Mouse (Mus musculus): ENCODE measurements around the gene Rapgefl1. TPM values are rescaled to one million over a fixed set of nuclear protein-coding genes. Genes with fewer than 3 reads are reported as not detected.

The Rapgefl1 gene
- polyA plus RNA-seq (2014; fragmentation: Illumina TruSeq; extraction: RNeasy Lipid Tissue Mini Kit (QIAGEN cat#74804); ENCODE audit: low read depth, low replicate concordance) = 1.0 TPM

GRCm38 (mm10) chr11:98836651-98837141, at the start of gene Rapgefl1:
Rapgefl1 (plus strand) TSS chr11:98836785.

GRCm38 (mm10) chr11:98795015-98795713, 41.4 kb upstream of the Rapgefl1 start, which contains the start of gene Msl1:
Msl1 (plus strand) TSS chr11:98795516.

DNA sequence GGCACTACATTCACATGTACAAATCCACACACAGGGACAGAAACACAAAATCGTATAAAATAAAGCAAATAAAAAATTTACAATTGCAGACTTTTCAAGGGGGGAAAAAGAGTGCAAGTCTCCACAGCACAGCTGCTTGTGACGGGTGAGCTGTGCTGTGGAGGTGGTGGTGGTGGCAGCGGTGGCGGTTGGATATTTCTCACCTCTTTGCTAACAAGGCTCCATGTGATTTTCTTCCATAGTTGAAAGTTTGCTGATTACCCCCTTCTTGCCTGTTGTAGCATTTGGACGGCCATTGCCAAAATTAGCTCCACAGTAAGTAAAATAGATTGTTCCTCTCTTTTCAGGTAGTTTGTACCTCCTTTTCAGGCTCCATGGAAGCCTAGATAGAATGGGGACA, 32.0 kb upstream of the Rapgefl1 start, which contains the start of gene Casc3:
Gene Casc3, plus strand, starts transcription at position 301 of the 400 bp plus-strand sequence.

DNA sequence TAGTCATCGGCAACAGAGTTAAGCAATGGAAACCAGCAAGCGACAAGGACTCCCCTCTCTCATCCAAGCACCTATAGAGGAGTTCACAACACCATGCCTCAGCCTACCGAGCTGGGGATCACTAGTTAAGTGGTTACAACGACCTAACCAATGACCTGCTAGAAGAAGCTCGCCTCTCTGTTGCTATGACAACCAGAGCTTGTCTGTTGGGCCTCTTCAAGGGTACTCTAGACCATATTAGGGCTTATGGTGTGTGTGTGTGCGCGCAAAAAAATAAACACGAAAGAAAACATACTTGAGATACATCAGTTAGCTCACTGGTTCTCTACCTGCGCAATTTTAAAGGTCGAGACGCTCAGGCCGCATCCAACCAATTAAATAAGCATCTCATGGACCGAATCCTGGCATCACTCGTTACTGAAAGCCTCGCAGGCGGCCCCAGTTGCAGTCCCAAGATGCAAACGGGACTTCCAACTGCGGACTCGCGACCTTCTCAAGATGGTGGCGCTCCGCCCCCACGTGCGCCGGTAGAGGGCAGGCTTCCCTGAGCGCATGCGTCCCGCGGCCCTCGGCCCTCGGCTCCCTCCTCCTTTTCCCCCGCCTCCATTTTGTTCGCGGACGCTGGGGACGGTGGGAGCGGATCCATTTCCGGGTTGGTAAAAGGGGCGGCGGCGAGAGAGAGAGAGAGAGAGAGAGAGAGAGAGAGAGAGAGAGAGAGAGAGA, 26.6 kb downstream of the Rapgefl1 start, which contains the start of gene Wipf2:
Gene Wipf2, plus strand, starts transcription at position 611 of the 723 bp plus-strand sequence.

Other genes with a start within 250 kb of the Rapgefl1 start
- 3.5 TPM for gene Ormdl3, start 249.4 kb upstream of the Rapgefl1 start, polyA plus RNA-seq (2014; fragmentation: Illumina TruSeq; extraction: RNeasy Lipid Tissue Mini Kit (QIAGEN cat#74804); ENCODE audit: low read depth, low replicate concordance)
- not detected for gene Lrrc3c, start 238.5 kb upstream of the Rapgefl1 start, polyA plus RNA-seq (2014; fragmentation: Illumina TruSeq; extraction: RNeasy Lipid Tissue Mini Kit (QIAGEN cat#74804); ENCODE audit: low read depth, low replicate concordance)
- not detected for gene Gm12355, start 211.1 kb upstream of the Rapgefl1 start, polyA plus RNA-seq (2014; fragmentation: Illumina TruSeq; extraction: RNeasy Lipid Tissue Mini Kit (QIAGEN cat#74804); ENCODE audit: low read depth, low replicate concordance)
- not detected for gene Gsdma3, start 210.4 kb upstream of the Rapgefl1 start, polyA plus RNA-seq (2014; fragmentation: Illumina TruSeq; extraction: RNeasy Lipid Tissue Mini Kit (QIAGEN cat#74804); ENCODE audit: low read depth, low replicate concordance)
- gene Gsdma2, start 190.0 kb upstream of the Rapgefl1 start, polyA plus RNA-seq (2014; fragmentation: Illumina TruSeq; extraction: RNeasy Lipid Tissue Mini Kit (QIAGEN cat#74804); ENCODE audit: low read depth, low replicate concordance) = not detected
- gene Gsdma, start 172.4 kb upstream of the Rapgefl1 start, polyA plus RNA-seq (2014; fragmentation: Illumina TruSeq; extraction: RNeasy Lipid Tissue Mini Kit (QIAGEN cat#74804); ENCODE audit: low read depth, low replicate concordance) = not detected
- gene Psmd3, start 154.2 kb upstream of the Rapgefl1 start, polyA plus RNA-seq (2014; fragmentation: Illumina TruSeq; extraction: RNeasy Lipid Tissue Mini Kit (QIAGEN cat#74804); ENCODE audit: low read depth, low replicate concordance) = 16.5 TPM
- gene Csf3, start 135.5 kb upstream of the Rapgefl1 start, polyA plus RNA-seq (2014; fragmentation: Illumina TruSeq; extraction: RNeasy Lipid Tissue Mini Kit (QIAGEN cat#74804); ENCODE audit: low read depth, low replicate concordance) = not detected
- gene Med24, start 107.3 kb upstream of the Rapgefl1 start, polyA plus RNA-seq (2014; fragmentation: Illumina TruSeq; extraction: RNeasy Lipid Tissue Mini Kit (QIAGEN cat#74804); ENCODE audit: low read depth, low replicate concordance) = 3.1 TPM
- 6.5 TPM for gene Thra, start 96.1 kb upstream of the Rapgefl1 start, polyA plus RNA-seq (2014; fragmentation: Illumina TruSeq; extraction: RNeasy Lipid Tissue Mini Kit (QIAGEN cat#74804); ENCODE audit: low read depth, low replicate concordance)
- gene Nr1d1, start 61.5 kb upstream of the Rapgefl1 start, polyA plus RNA-seq (2014; fragmentation: Illumina TruSeq; extraction: RNeasy Lipid Tissue Mini Kit (QIAGEN cat#74804); ENCODE audit: low read depth, low replicate concordance) = 0.93 TPM
- gene Msl1, start 41.3 kb upstream of the Rapgefl1 start, polyA plus RNA-seq (2014; fragmentation: Illumina TruSeq; extraction: RNeasy Lipid Tissue Mini Kit (QIAGEN cat#74804); ENCODE audit: low read depth, low replicate concordance) = 52.8 TPM
- gene Casc3, start 31.9 kb upstream of the Rapgefl1 start, polyA plus RNA-seq (2014; fragmentation: Illumina TruSeq; extraction: RNeasy Lipid Tissue Mini Kit (QIAGEN cat#74804); ENCODE audit: low read depth, low replicate concordance) = 12.8 TPM
- gene Wipf2, start 26.9 kb downstream of the Rapgefl1 start, polyA plus RNA-seq (2014; fragmentation: Illumina TruSeq; extraction: RNeasy Lipid Tissue Mini Kit (QIAGEN cat#74804); ENCODE audit: low read depth, low replicate concordance) = 8.2 TPM
- gene Cdc6, start 71.0 kb downstream of the Rapgefl1 start, polyA plus RNA-seq (2014; fragmentation: Illumina TruSeq; extraction: RNeasy Lipid Tissue Mini Kit (QIAGEN cat#74804); ENCODE audit: low read depth, low replicate concordance) = not detected
- gene Rara, start 91.0 kb downstream of the Rapgefl1 start, polyA plus RNA-seq (2014; fragmentation: Illumina TruSeq; extraction: RNeasy Lipid Tissue Mini Kit (QIAGEN cat#74804); ENCODE audit: low read depth, low replicate concordance) = 0.77 TPM
- not detected for gene Gjd3, start 146.2 kb downstream of the Rapgefl1 start, polyA plus RNA-seq (2014; fragmentation: Illumina TruSeq; extraction: RNeasy Lipid Tissue Mini Kit (QIAGEN cat#74804); ENCODE audit: low read depth, low replicate concordance)
- gene Top2a, start 187.4 kb downstream of the Rapgefl1 start, polyA plus RNA-seq (2014; fragmentation: Illumina TruSeq; extraction: RNeasy Lipid Tissue Mini Kit (QIAGEN cat#74804); ENCODE audit: low read depth, low replicate concordance) = 1.1 TPM
- gene Igfbp4, start 204.5 kb downstream of the Rapgefl1 start, polyA plus RNA-seq (2014; fragmentation: Illumina TruSeq; extraction: RNeasy Lipid Tissue Mini Kit (QIAGEN cat#74804); ENCODE audit: low read depth, low replicate concordance) = 113 TPM

Data from kidney, adult 10 weeks (tissue).